ENCODE assay signal across 19 mouse cellular contexts in genomic region chr4:57489887-57490286, GRCm38 (mm10). TPM values are rescaled to one million over a fixed set of nuclear protein-coding genes. Genes with fewer than 3 reads are reported as not detected.
DNase-seq lines count a peak whose midpoint lies in the region; ATAC-seq and TF ChIP-seq lines count a peak whose summit lies in the region.
"Had no signal": no experiment of that assay in that cellular context is flagged by ENCODE, and none has a peak within 500 bp of the region (broad histone marks: within the 10 kb centered on the region; RNA-seq: fewer than 3 reads in every experiment).

No protein-coding gene starts in this region.

- no peak overlapping the region for H3K9ac ChIP-seq in heart, embryonic 14.5 days (ENCODE audit: low read length)
- no peak overlapping the region for H3K9ac ChIP-seq in heart, embryonic 12.5 days
- no peak overlapping the region for H3K9ac ChIP-seq in embryonic facial prominence, embryonic 14.5 days (ENCODE audit: low read depth, low read length)
- H3K9ac ChIP-seq in stomach, postnatal 0 days (ENCODE audit: low read length), result no peak overlapping the region
- H3K9ac ChIP-seq: forebrain, embryonic 15.5 days; hindbrain, embryonic 13.5 days; limb, embryonic 12.5 days; stomach, embryonic 15.5 days had no signal

- ATAC-seq in heart, embryonic 14.5 days (ENCODE audit: insufficient number of reproducible peaks, insufficient read depth, low FRiP score, low read depth), result no peak
- ATAC-seq in heart, embryonic 12.5 days (ENCODE audit: insufficient number of reproducible peaks, low FRiP score), result no peak
- ATAC-seq in embryonic facial prominence, embryonic 14.5 days (ENCODE audit: low read depth), result peak; percentile 44; the same call in 1 of the 2 replicates
- ATAC-seq in stomach, postnatal 0 days (ENCODE audit: low FRiP score, low TSS enrichment), result no peak
- ATAC-seq: CD4-positive, CD25-positive, alpha-beta regulatory T cell, adult 4 months; forebrain, embryonic 15.5 days; Patski had no signal

- peak; percentile 16 for DNase-seq in lung, postnatal 10 days
- no peak for DNase-seq in lung, postnatal 36 days
- DNase-seq in embryonic facial prominence, embryonic 14.5 days (ENCODE audit: low spot score), result peak; percentile 90
- no peak for DNase-seq in stomach, postnatal 0 days (ENCODE audit: low spot score)
- no peak for DNase-seq in kidney, adult 8-10 months
- DNase-seq: adrenal gland, adult 8-10 months; cerebellum, postnatal 14 days; gastrocnemius, postnatal 36 days; kidney, adult 2 months; right cerebral cortex, postnatal 4 days; thymus, postnatal 36 days had no signal

- H3K36me3 ChIP-seq in heart, embryonic 14.5 days (ENCODE audit: control insufficient read depth, insufficient read depth, low read length), result no peaks in the 10 kb centered on the region
- no peaks in the 10 kb centered on the region for H3K36me3 ChIP-seq in heart, embryonic 12.5 days
- H3K36me3 ChIP-seq in embryonic facial prominence, embryonic 14.5 days (ENCODE audit: control insufficient read depth, insufficient read depth, low read length), result no peaks in the 10 kb centered on the region
- H3K36me3 ChIP-seq in stomach, postnatal 0 days (ENCODE audit: control insufficient read depth, insufficient read depth, low read length), result no peaks in the 10 kb centered on the region
- H3K36me3 ChIP-seq: forebrain, embryonic 15.5 days; hindbrain, embryonic 13.5 days; limb, embryonic 12.5 days; stomach, embryonic 15.5 days had no signal

- peak overlapping the region; percentile 55 to 70; a peak in 3 of 4 replicates for H3K27ac ChIP-seq in heart, embryonic 14.5 days (replicated peaks in 1 of 2; ENCODE audit: control insufficient read depth in 1 of 2, insufficient read depth in 1 of 2, low read depth in 2 of 2, low read length in 2 of 2)
- H3K27ac ChIP-seq in heart, embryonic 12.5 days (ENCODE audit: poor library complexity, severe bottlenecking), result no peak overlapping the region; the same call in 1 of the 2 replicates
- peak overlapping the region; percentile 70; the same call in 1 of the 2 replicates for H3K27ac ChIP-seq in embryonic facial prominence, embryonic 14.5 days (replicated peaks; ENCODE audit: low read depth, low read length)
- H3K27ac ChIP-seq in stomach, postnatal 0 days (replicated peaks), result no peak overlapping the region
- H3K27ac ChIP-seq: forebrain, embryonic 15.5 days; hindbrain, embryonic 13.5 days; limb, embryonic 12.5 days; stomach, embryonic 15.5 days had no signal

- H3K9me3 ChIP-seq in heart, embryonic 14.5 days (ENCODE audit: control insufficient read depth, low read length), result no peaks in the 10 kb centered on the region
- no peaks in the 10 kb centered on the region for H3K9me3 ChIP-seq in heart, embryonic 12.5 days (replicated peaks)
- no peaks in the 10 kb centered on the region for H3K9me3 ChIP-seq in embryonic facial prominence, embryonic 14.5 days (ENCODE audit: control insufficient read depth, low read length)
- H3K9me3 ChIP-seq in stomach, postnatal 0 days (ENCODE audit: control insufficient read depth, low read length), result no peaks in the 10 kb centered on the region
- H3K9me3 ChIP-seq: forebrain, embryonic 15.5 days; hindbrain, embryonic 13.5 days; limb, embryonic 12.5 days; stomach, embryonic 15.5 days had no signal

- H3K4me1 ChIP-seq in heart, embryonic 14.5 days (ENCODE audit: control insufficient read depth in 2 of 2, insufficient read depth in 2 of 2, low read length in 2 of 2), result peaks cover 4 to 12% of the 10 kb centered on the region in 2 experiments; a peak in 3 of 4 replicates
- H3K4me1 ChIP-seq in heart, embryonic 12.5 days (replicated peaks), result 0 out of 2 replicates have a peak, but pooled peaks cover 14% of the 10 kb centered on the region
- H3K4me1 ChIP-seq in embryonic facial prominence, embryonic 14.5 days (ENCODE audit: control insufficient read depth, insufficient read depth, low read length), result peaks cover 26% of the 10 kb centered on the region
- H3K4me1 ChIP-seq in stomach, postnatal 0 days (replicated peaks; ENCODE audit: control insufficient read depth, insufficient read depth), result 0 out of 2 replicates have a peak, but pooled peaks cover 2% of the 10 kb centered on the region
- H3K4me1 ChIP-seq: forebrain, embryonic 15.5 days; hindbrain, embryonic 13.5 days; stomach, embryonic 15.5 days had no signal

- no peaks in the 10 kb centered on the region for H3K27me3 ChIP-seq in heart, embryonic 14.5 days (ENCODE audit: control insufficient read depth, insufficient read depth, low read length)
- H3K27me3 ChIP-seq in heart, embryonic 12.5 days (replicated peaks), result no peaks in the 10 kb centered on the region
- no peaks in the 10 kb centered on the region for H3K27me3 ChIP-seq in embryonic facial prominence, embryonic 14.5 days (replicated peaks; ENCODE audit: control insufficient read depth, insufficient read depth, low read length)
- H3K27me3 ChIP-seq in stomach, postnatal 0 days (ENCODE audit: control insufficient read depth, insufficient read depth, low read length), result no peaks in the 10 kb centered on the region
- H3K27me3 ChIP-seq: forebrain, embryonic 15.5 days; hindbrain, embryonic 13.5 days; Patski; stomach, embryonic 15.5 days had no signal

- H3K4me3 ChIP-seq in heart, embryonic 14.5 days (ENCODE audit: control insufficient read depth in 1 of 2, insufficient read depth in 1 of 2, low read depth in 1 of 2, low read length in 2 of 2), result no peak overlapping the region
- H3K4me3 ChIP-seq in heart, embryonic 12.5 days, result no peak overlapping the region
- H3K4me3 ChIP-seq in embryonic facial prominence, embryonic 14.5 days (ENCODE audit: low read depth, low read length), result no peak overlapping the region
- no peak overlapping the region for H3K4me3 ChIP-seq in stomach, postnatal 0 days (ENCODE audit: low read depth, low read length)
- H3K4me3 ChIP-seq: forebrain, embryonic 15.5 days; hindbrain, embryonic 13.5 days; limb, embryonic 12.5 days; stomach, embryonic 15.5 days had no signal

- TF ChIP-seq EP300 in stomach, postnatal 0 days (optimal IDR thresholded peaks at IDR 0.05), result no peak

- peak; percentile 40 for TF ChIP-seq CTCF in stomach, postnatal 0 days (IDR thresholded peaks at IDR 0.05; ENCODE audit: low read depth)

- WGBS in heart, embryonic 14.5 days, result 53% methylated on average over 6 of the region's 6 CpGs
- 75% methylated on average over 6 of the region's 6 CpGs for WGBS in heart, embryonic 12.5 days
- 61% methylated on average over 6 of the region's 6 CpGs for WGBS in embryonic facial prominence, embryonic 14.5 days
- WGBS in stomach, postnatal 0 days, result 51% methylated on average over 6 of the region's 6 CpGs

- H3K4me2 ChIP-seq in heart, embryonic 14.5 days (ENCODE audit: low read length), result no peak overlapping the region
- H3K4me2 ChIP-seq in heart, embryonic 12.5 days, result no peak overlapping the region
- no peak overlapping the region for H3K4me2 ChIP-seq in embryonic facial prominence, embryonic 14.5 days (ENCODE audit: low read depth, low read length)
- H3K4me2 ChIP-seq in stomach, postnatal 0 days (replicated peaks; ENCODE audit: low read depth), result no peak overlapping the region
- H3K4me2 ChIP-seq: forebrain, embryonic 15.5 days; hindbrain, embryonic 13.5 days; limb, embryonic 12.5 days; stomach, embryonic 15.5 days had no signal

RNA-seq across cellular contexts. Expression of gene Palm2, which starts 55.8 kb away (rescaled TPM):
- polyA plus RNA-seq in heart, embryonic 14.5 days (2014; fragmentation: Nextera tagmentation; extraction: Ambion mirVana), result 20.9 and 21.0 TPM in 2 replicates
- 35.1 and 46.6 TPM in 2 replicates for polyA plus RNA-seq in heart, embryonic 12.5 days (2016; fragmentation: Nextera tagmentation; extraction: Ambion mirVana)
- 5.3 and 7.6 TPM in 2 replicates for polyA plus RNA-seq in embryonic facial prominence, embryonic 14.5 days (2014; fragmentation: Nextera tagmentation; extraction: Ambion mirVana)
- polyA plus RNA-seq in stomach, postnatal 0 days (2015; fragmentation: Nextera tagmentation; extraction: Ambion mirVana), result 1.5 and 1.7 TPM in 2 replicates
- polyA plus RNA-seq: CD4-positive, CD25-positive, alpha-beta regulatory T cell, adult 4 months had no signal

Comparison
In these comparisons a context has a peak if more than half of its experiments do, and no peak if none do; other contexts are left out.
1. H3K27ac ChIP-seq: peak in heart, embryonic 14.5 days (2 of 2) and embryonic facial prominence, embryonic 14.5 days (single experiment); none in heart, embryonic 12.5 days (single experiment) and stomach, postnatal 0 days (single experiment).
2. DNase-seq: peak in lung, postnatal 10 days (single experiment) and embryonic facial prominence, embryonic 14.5 days (single experiment); none in lung, postnatal 36 days (single experiment), stomach, postnatal 0 days (single experiment) and kidney, adult 8-10 months (0 of 2).